ENCODE assay signal across 17 mouse cellular contexts in genomic region chr16:40582076-40582475, GRCm38 (mm10).
DNase-seq lines count a peak whose midpoint lies in the region; TF ChIP-seq lines count a peak whose summit lies in the region.
"Had no signal": no experiment of that assay in that cellular context is flagged by ENCODE, and none has a peak within 500 bp of the region (broad histone marks: within the 10 kb centered on the region; RNA-seq: fewer than 3 reads in every experiment).

No protein-coding gene starts in this region.

- intact Hi-C loops in heart, adult 2 months (cut with DNase I), result no loop called here

- H3K27me3 ChIP-seq in heart, adult 2 months (ENCODE audit: control insufficient read depth, insufficient read depth, low read length), result no peaks in the 10 kb centered on the region
- H3K27me3 ChIP-seq: liver, embryonic 12.5 days; midbrain, embryonic 15.5 days had no signal

- no peak for TF ChIP-seq POLR2A in heart, adult 2 months (IDR thresholded peaks at IDR 0.05; ENCODE audit: insufficient read depth, low read depth, low read length)

- DNase-seq in kidney, adult 9 months, result peak; percentile 17
- DNase-seq in kidney, postnatal 4 days, result no peak
- DNase-seq in 3T3-L1 (ENCODE audit: low read depth, low spot score) (peak; percentile 10), A20 (ENCODE audit: low read depth, low spot score) (peak; percentile 27), WW6 (ENCODE audit: low read depth, low spot score) (peak; percentile 13)
- DNase-seq in heart, adult 2 months, result no peak
- DNase-seq in adrenal gland, adult 2 months, result no peak
- DNase-seq: adrenal gland, adult 8-10 months; cerebellum, adult 11-12 months; cerebellum, postnatal 36 days; gastrocnemius, postnatal 14 days; left cerebral cortex, postnatal 4 days; lung, postnatal 10 days; spleen, adult 18-20 months had no signal

- no peak overlapping the region for H3K9ac ChIP-seq in heart, adult 2 months (ENCODE audit: low read depth, low read length)
- H3K9ac ChIP-seq: liver, embryonic 12.5 days; midbrain, embryonic 15.5 days had no signal

- no peak for TF ChIP-seq EP300 in heart, adult 2 months (IDR thresholded peaks at IDR 0.05; ENCODE audit: insufficient read depth, low read depth, low read length)

- H3K27ac ChIP-seq in heart, adult 2 months, result no peak overlapping the region
- H3K27ac ChIP-seq: hindbrain, embryonic 10.5 days; liver, embryonic 12.5 days; midbrain, embryonic 15.5 days had no signal

- H3K79me2 ChIP-seq in heart, adult 2 months (replicated peaks; ENCODE audit: control insufficient read depth, insufficient read depth, low read length), result no peaks in the 10 kb centered on the region

- H3K4me3 ChIP-seq in heart, adult 2 months, result no peak overlapping the region
- H3K4me3 ChIP-seq: hindbrain, embryonic 10.5 days; liver, embryonic 12.5 days; midbrain, embryonic 15.5 days had no signal

- H3K36me3 ChIP-seq in heart, adult 2 months (ENCODE audit: control insufficient read depth, insufficient read depth, low read length), result no peaks in the 10 kb centered on the region
- H3K36me3 ChIP-seq: hindbrain, embryonic 10.5 days; liver, embryonic 12.5 days; midbrain, embryonic 15.5 days had no signal

- TF ChIP-seq CTCF in heart, adult 2 months (IDR thresholded peaks at IDR 0.05), result no peak

- no peaks in the 10 kb centered on the region for H3K4me1 ChIP-seq in heart, adult 2 months (ENCODE audit: control insufficient read depth, insufficient read depth, low read length)
- H3K4me1 ChIP-seq: hindbrain, embryonic 10.5 days; liver, embryonic 12.5 days; midbrain, embryonic 15.5 days had no signal

- WGBS in heart, adult 2 months, result 49% methylated on average over 3 of the region's 3 CpGs

Comparison
In these comparisons a context has a peak if more than half of its experiments do, and no peak if none do; other contexts are left out.
1. DNase-seq: peak in kidney, adult 9 months (single experiment), 3T3-L1 (single experiment), A20 (single experiment) and WW6 (single experiment); none in kidney, postnatal 4 days (0 of 2), heart, adult 2 months (0 of 2) and adrenal gland, adult 2 months (single experiment).